8 mouse cellular contexts compared by ENCODE assay signal in the genomic region with DNA sequence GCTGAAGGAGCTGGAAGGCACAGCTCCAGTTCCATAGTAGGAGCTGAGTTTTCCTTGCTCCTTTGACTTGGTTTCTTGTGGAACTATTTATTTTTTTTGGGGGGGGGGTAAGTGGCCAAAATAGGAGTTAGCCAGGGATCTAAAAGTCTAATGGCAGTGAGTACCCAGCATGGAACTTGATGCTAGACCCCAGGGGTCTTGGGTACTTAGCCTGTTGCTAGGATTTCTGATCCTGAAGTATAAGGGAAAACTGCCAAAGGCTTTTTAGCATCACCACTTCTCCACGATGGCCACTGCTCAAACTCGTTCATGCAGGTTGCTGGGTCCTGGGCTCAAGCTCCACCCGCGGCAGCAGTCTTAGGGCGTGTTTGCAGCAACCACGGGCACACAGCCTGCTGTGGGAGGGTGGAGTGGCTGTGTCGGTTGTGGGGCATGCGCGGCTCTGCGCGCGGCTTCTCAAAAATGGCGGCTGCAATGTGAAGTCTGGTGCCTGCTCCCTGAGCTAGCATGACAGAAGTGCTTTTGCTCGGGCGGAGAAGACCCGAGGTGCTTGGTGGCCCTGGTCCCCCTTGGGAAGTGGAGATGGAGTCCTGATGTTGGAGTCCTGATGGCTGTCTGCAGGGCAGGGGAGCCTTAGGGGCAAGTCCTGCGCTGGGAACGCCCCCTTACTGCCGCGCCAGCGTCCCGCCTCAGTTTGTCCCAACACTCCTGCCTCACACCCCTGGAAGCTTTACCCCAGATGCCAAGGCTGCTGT. TPM values are rescaled to one million over a fixed set of nuclear protein-coding genes. Genes with fewer than 3 reads are reported as not detected.
DNase-seq lines count a peak whose midpoint lies in the region; ATAC-seq and TF ChIP-seq lines count a peak whose summit lies in the region.

No protein-coding gene starts in this region.

- DNase-seq in ES-CJ7 (ENCODE audit: low read depth, low spot score) = peak; percentile 59
- DNase-seq in cerebellum, adult 18-20 months = peak; percentile 19 to 35
- DNase-seq in heart, postnatal 25 days (ENCODE audit: low spot score) = peak; percentile 9
- DNase-seq in layer of hippocampus, adult 2 months (ENCODE audit: low spot score in 2 of 2) = peak; percentile 41 to 53
- DNase-seq in lung, adult 18-20 months = peak; percentile 4 to 35
- DNase-seq in thymus, adult 18-20 months = peak; percentile 4 to 22

- H3K4me3 ChIP-seq in forebrain, embryonic 15.5 days = peak overlapping the region; percentile 58
- H3K4me3 ChIP-seq in layer of hippocampus, adult 2 months = peak overlapping the region; percentile 64
- H3K4me3 ChIP-seq in olfactory bulb, adult 2 months (ENCODE audit: insufficient read depth, low read depth, low read length) = peak overlapping the region; percentile 60

- WGBS in forebrain, embryonic 15.5 days = 23% methylated on average over 17 of the region's 22 CpGs
- WGBS in olfactory bulb, adult 2 months = 19% methylated on average over 22 of the region's 22 CpGs

- intact Hi-C loops in heart, postnatal 25 days (cut with DNase I) = no loop called here

- H3K4me1 ChIP-seq in forebrain, embryonic 15.5 days = no peaks in the 10 kb centered on the region
- H3K4me1 ChIP-seq in olfactory bulb, adult 2 months (ENCODE audit: control insufficient read depth, insufficient read depth, low read length) = peaks cover 2% of the 10 kb centered on the region; the same call in 1 of the 2 replicates

- H3K9me3 ChIP-seq in forebrain, embryonic 15.5 days = no peaks in the 10 kb centered on the region

- H3K27me3 ChIP-seq in forebrain, embryonic 15.5 days = no peaks in the 10 kb centered on the region

- H3K27ac ChIP-seq in forebrain, embryonic 15.5 days (replicated peaks) = no peak overlapping the region; the same call in 1 of the 2 replicates
- no peak overlapping the region for H3K27ac ChIP-seq in layer of hippocampus, adult 2 months
- H3K27ac ChIP-seq in olfactory bulb, adult 2 months (ENCODE audit: insufficient read depth, low read depth, low read length) = no peak overlapping the region

- no peaks in the 10 kb centered on the region for H3K36me3 ChIP-seq in forebrain, embryonic 15.5 days

- TF ChIP-seq POLR2A in olfactory bulb, adult 2 months (IDR thresholded peaks at IDR 0.05; ENCODE audit: insufficient read depth, low read depth, low read length) = no peak

- H3K4me2 ChIP-seq in forebrain, embryonic 15.5 days (replicated peaks) = peak overlapping the region; percentile 73

- H3K9ac ChIP-seq in forebrain, embryonic 15.5 days (replicated peaks) = peak overlapping the region; percentile 52

- peak; percentile 99 for ATAC-seq in forebrain, embryonic 15.5 days (replicated peaks)

- TF ChIP-seq CTCF in layer of hippocampus, adult 2 months (conservative IDR thresholded peaks at IDR 0.05) = no peak
- no peak for TF ChIP-seq CTCF in olfactory bulb, adult 2 months (IDR thresholded peaks at IDR 0.05; ENCODE audit: insufficient read depth, low read depth, low read length)

RNA-seq across cellular contexts. Expression of gene Scml2, which starts 45.5 kb away (rescaled TPM):
- polyA plus RNA-seq in forebrain, embryonic 15.5 days (2015; fragmentation: Nextera tagmentation; extraction: Ambion mirVana) = 2.2 and 3.0 TPM in 2 replicates
- under 1 TPM; 0.62 to 0.78 TPM for total RNA-seq in heart, postnatal 25 days (2021)
- under 1 TPM; 0.84 to 0.93 TPM for total RNA-seq in layer of hippocampus, adult 2 months (2021)
- polyA plus RNA-seq in olfactory bulb, adult 2 months (2012; ENCODE audit: insufficient read depth, insufficient read length, low replicate concordance, missing spikeins) = not detected in 2 replicates

Comparison
In these comparisons a context has a peak if more than half of its experiments do, and no peak if none do; other contexts are left out.
1. DNase-seq: peak in every context shown above with its lines; median percentile 59 in ES-CJ7; 47 in layer of hippocampus, adult 2 months; 27 in cerebellum, adult 18-20 months; 20 in lung, adult 18-20 months; 13 in thymus, adult 18-20 months; 9 in heart, postnatal 25 days.